Mouse (Mus musculus): ENCODE results near the gene Gpatch2.

Gene Gpatch2

GRCm38 (mm10) chr1:187244734-187245133, 29.4 kb downstream of the Gpatch2 start:
- no peak for DNase-seq (ENCODE audit: low spot score)

DNA sequence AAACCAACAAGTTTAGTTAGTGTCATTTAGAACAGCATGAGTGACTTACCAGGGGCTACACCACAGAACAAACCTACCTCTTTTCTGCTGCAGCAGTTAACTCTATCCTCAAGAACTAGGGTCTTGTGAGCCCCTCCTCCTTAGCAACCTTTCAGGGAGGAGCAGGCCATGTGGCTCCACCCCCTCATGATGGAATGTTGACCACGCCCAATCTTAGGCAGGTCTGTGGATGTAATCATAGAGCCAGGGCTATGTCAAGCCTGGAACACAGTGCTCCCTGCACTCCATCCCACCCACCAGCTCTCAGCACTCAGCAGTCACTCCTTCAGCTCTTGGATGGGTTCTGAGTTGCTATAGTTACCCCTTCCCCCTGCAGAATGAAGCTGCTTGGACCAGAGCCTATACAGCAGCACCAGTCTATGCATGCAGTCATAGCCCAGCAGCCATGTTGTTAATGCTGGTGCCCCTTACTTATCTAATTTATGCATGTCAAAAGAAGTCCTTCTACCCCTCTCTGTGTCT, 35.5 kb downstream of the Gpatch2 start:
- no peak for DNase-seq (ENCODE audit: low spot score)

- DNase-seq (ENCODE audit: low spot score): no peak
These were observed 43.4 kb downstream of the Gpatch2 start for GRCm38 (mm10) chr1:187258756-187259155.

GRCm38 (mm10) chr1:187267601-187268000, 52.3 kb downstream of the Gpatch2 start:
- no peak for DNase-seq (ENCODE audit: low spot score)

DNA sequence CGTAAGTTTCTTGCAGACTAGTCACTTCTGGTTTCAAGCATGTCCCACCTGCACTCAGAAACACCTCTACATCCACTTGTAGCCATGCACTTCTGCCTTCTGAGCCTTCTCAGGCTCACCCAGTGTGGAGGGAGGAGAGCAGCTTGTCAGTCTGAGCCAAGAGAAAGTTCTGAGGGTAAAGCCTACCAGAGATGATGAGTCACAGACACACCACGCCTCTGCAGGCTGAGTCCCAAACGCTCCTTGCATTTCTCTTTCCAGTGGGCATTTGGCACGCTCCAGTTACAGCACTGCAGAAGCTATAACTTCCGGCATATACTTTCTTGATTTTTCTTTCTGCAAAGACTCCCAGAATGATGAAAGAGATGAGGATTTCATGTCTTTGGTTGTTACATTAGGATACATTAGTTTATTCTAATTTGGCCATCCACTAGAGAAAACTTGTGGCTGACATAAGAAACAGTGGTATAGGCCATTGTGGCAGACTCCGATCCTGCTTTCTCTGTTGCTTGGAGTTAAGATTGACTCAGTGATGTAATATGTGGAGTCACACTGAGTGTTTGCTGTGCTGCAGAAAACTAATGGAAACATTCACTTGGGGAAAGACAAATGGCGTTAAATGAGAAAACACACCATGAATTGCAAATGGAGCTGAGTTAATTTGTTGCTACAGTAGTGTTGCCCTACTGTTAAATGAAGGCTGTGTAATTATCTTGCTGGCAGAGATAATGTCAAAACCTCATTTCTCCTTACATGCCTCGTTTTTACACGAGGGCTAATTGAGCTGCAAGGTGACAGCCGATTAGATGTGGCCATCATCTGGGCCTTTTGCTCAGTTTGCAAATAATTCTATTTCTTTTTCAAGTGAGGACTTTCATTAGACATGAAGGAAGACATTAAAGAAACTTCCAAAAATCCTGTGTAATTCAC, 55.3 kb downstream of the Gpatch2 start:
- DNase-seq (ENCODE audit: low spot score): no peak

GRCm38 (mm10) chr1:187277324-187277723, 62.0 kb downstream of the Gpatch2 start:
- DNase-seq (ENCODE audit: low spot score): no peak

DNA sequence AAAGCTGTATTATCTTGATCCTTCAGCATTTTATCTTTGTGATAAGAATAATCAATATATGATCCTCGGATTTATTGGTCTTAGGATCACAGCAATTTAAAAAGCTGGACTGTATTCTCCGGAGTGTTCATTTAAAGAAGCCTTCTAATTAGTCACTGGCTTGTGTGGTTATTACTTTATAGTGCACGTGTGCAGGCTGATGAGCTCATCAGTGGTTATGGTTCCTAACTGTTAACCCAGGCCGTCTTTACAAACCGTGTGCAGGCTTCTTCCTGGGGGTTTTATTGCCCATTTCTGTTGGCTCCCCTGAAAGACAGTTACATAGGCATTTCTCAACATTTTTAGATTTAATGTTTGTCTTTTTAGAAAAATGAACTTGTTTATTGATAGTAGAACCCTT, 63.2 kb downstream of the Gpatch2 start:
- no peak for DNase-seq (ENCODE audit: low spot score)

- DNase-seq (ENCODE audit: low spot score): no peak
These were observed 64.5 kb downstream of the Gpatch2 start for GRCm38 (mm10) chr1:187279776-187280175.

GRCm38 (mm10) chr1:187282321-187282720, 67.0 kb downstream of the Gpatch2 start:
- DNase-seq (ENCODE audit: low spot score): no peak

DNA sequence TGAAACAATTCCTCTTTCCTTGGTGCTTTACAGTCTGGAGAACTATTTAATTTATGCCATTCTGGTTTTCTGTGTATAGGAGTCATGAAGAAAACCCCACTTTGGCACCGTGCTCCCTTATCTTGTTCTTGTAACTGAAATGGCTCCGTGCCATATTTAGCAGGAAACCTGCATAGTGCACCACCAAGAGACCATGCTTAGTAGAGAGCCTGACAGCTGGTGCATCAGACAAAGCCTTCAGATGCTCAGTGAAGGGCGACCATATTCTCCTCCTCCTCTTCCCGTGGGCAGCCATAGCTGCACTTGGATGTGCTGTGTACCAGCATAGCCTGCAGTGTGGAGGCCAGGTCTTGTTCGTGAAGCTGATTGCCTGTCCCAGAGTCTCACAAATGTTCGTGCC, 67.5 kb downstream of the Gpatch2 start:
- no peak for DNase-seq (ENCODE audit: low spot score)

- no peak for DNase-seq (ENCODE audit: low spot score)
These were observed 70.4 kb downstream of the Gpatch2 start for GRCm38 (mm10) chr1:187285735-187286134.

- no peak for DNase-seq (ENCODE audit: low spot score)
These were observed 71.1 kb downstream of the Gpatch2 start for GRCm38 (mm10) chr1:187286411-187286810.

- no peak for DNase-seq (ENCODE audit: low spot score)
These were observed 71.6 kb downstream of the Gpatch2 start for GRCm38 (mm10) chr1:187286924-187287323.

GRCm38 (mm10) chr1:187290186-187290585, 74.9 kb downstream of the Gpatch2 start:
- no peak for DNase-seq (ENCODE audit: low spot score)

DNA sequence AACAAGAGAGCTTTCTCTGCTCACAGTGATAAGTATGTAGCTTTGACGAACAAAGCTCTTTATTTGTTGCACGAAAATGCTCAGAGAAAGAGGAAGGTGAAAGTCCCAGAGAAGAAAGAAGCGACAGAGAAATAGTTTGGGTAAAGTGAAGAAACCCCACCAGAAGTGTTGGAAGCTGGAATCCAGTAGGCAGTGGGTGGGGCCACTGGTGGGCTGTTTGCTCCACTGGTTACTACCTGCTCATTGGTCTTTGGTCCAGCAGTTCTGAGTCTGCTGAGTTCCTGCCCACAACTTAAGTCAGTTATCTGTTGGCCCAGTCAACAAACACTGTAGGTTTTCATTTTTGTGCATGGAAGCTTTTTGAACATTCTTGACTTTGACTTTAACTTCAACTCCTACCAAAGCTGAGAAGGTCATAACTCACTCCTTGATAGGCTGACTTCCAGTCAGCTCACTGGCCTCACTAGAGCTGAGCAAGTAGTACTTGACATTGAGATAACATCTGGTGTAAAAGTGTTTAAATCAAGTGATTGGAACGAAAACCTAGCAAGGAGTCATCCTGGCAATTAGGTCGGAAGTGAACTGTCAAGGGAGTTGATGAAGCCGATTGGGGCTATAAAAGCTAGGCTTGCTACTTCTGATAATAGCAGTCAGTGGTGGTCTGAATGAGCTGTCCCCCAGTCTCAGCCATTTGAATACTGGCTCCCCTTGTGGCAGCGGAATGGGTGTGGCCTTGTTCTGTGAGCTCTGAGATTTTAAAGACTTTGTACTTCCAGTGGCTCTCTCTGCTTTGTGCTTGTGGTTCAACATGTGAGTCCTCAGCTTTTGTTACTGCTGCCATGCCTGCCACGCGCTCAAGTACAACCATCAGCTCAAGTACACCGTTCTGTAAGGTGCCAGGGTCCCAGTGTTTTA, 76.4 kb downstream of the Gpatch2 start:
- DNase-seq (ENCODE audit: low spot score): no peak

- DNase-seq (ENCODE audit: low spot score): no peak
These were observed 77.1 kb downstream of the Gpatch2 start for GRCm38 (mm10) chr1:187292395-187292749.

DNA sequence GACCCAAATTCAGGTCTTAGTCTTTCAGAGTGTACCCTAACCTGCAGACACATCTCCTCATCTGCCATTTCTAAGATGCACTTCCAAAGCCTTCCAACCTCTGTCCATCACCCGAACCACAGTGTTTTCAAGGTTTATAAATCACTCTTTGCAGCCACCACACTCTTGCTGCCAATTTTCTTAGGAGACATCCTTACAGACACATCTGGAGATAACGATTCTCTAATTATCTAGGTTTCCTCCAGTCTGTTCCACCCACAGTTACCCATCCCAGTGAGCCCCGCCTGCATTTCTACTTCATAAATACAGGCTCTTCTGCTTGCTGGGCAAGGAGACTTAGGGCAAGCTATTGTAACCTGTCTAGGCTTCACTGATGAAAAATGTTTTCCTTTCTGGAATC, 77.9 kb downstream of the Gpatch2 start:
- DNase-seq (ENCODE audit: low spot score): no peak

- no peak for DNase-seq (ENCODE audit: low spot score)
These were observed 79.2 kb downstream of the Gpatch2 start for GRCm38 (mm10) chr1:187294522-187294921.

- DNase-seq (ENCODE audit: low spot score): no peak
These were observed 79.8 kb downstream of the Gpatch2 start for GRCm38 (mm10) chr1:187295038-187295559.

DNA sequence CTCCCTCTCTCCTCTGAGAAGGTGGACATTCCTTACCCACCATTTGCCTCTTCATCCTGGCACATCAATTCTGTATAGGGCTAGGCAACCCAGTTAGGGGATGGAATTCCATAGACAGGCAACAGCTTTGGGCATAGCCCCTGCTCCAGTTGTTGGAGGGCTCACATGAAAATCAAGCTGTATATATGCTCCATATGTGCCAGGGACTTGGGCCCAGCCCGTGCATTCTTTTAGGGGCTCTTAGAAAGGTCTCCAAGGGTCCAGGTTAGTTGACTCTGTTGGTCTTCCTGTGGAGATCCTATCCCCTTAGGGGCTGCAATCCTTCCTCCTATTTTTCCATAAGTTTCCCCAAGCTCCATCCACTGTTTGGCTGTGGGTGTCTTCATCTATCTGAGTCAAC, 80.4 kb downstream of the Gpatch2 start:
- DNase-seq (ENCODE audit: low spot score): no peak

DNA sequence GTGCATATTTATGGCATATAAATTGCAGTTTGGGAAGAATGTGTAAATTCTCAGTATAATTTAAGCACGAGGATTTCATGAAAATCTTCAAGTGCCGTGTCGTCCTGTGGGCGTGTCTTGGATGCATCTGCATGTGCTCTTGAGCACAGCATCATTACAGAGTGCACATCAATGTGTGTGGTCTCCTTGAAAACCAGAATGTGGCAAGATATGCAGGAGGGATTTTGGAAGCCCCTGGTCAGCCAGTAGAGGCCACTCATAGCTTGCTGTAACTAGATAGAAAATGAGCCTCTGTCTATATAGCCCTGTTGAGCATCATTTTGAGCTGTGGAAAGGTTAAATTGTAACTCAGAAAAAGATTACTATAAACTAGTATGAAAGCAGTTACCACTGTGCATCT, 83.9 kb downstream of the Gpatch2 start:
- DNase-seq (ENCODE audit: low spot score): no peak

DNA sequence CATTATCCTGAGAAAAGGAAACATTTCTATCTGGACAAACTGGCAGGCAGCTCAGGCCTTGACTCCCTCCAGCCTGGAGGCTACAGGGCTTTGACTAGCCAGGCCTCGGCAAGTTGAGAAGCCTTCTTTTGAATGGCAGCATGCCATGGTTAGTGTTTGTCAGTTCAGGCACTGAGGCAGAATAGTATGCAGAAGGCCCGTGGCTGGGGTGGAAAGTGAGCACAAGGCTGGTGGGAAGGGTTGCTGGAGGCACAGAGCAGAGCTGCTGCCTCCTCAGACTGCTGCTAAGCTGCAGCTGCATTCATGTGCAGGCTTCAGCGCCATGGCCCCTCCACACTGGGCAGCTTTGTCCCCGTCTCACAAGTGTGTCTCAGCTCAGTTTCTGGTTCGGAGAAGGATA, 85.3 kb downstream of the Gpatch2 start:
- DNase-seq (ENCODE audit: low spot score): no peak
